ENCODE assay signal across 9 mouse cellular contexts in the genomic region with DNA sequence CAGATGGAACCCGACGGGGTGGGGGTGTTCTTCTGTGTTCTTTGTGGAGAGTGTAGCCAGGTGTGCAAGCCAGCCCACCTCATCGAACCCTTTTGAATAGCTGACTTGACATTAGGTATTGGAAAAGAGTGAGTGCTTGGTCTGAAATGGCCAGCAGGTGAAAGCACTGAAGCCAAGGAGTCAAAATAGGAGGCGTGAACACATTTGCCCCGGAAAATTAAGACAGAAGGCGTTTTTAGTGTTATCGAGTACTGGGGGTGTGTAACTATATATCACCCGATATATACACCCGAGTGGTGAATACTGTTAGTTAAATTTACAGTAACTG. TPM values are rescaled to one million over a fixed set of nuclear protein-coding genes. Genes with fewer than 3 reads are reported as not detected.
DNase-seq lines count a peak whose midpoint lies in the region; ATAC-seq lines count a peak whose summit lies in the region.
"Had no signal": no experiment of that assay in that cellular context is flagged by ENCODE, and none has a peak within 500 bp of the region (broad histone marks: within the 10 kb centered on the region; RNA-seq: fewer than 3 reads in every experiment).

No protein-coding gene starts in this region.

- H3K27ac ChIP-seq in heart, embryonic 16.5 days (ENCODE audit: low read length): peak overlapping the region; percentile 96
- H3K27ac ChIP-seq in brown adipose tissue, adult 24 weeks (replicated peaks; ENCODE audit: low read depth, low read length): no peak overlapping the region
- H3K27ac ChIP-seq in hindbrain, embryonic 13.5 days: 0 out of 2 replicates have a peak overlapping the region, but pooled peaks have one; percentile 85
- 0 out of 2 replicates have a peak overlapping the region, but pooled peaks have one; percentile 69 for H3K27ac ChIP-seq in midbrain, embryonic 13.5 days

- H3K4me2 ChIP-seq in heart, embryonic 16.5 days (ENCODE audit: low read depth, low read length): peak overlapping the region; percentile 85
- peak overlapping the region; percentile 84 for H3K4me2 ChIP-seq in hindbrain, embryonic 13.5 days
- H3K4me2 ChIP-seq in midbrain, embryonic 13.5 days (replicated peaks): peak overlapping the region; percentile 88

- H3K9me3 ChIP-seq in heart, embryonic 16.5 days (replicated peaks; ENCODE audit: control insufficient read depth, low read length): no peaks in the 10 kb centered on the region
- no peaks in the 10 kb centered on the region for H3K9me3 ChIP-seq in hindbrain, embryonic 13.5 days
- no peaks in the 10 kb centered on the region for H3K9me3 ChIP-seq in midbrain, embryonic 13.5 days

- 12% methylated on average over 9 of the region's 9 CpGs for WGBS in heart, embryonic 16.5 days
- WGBS in hindbrain, embryonic 13.5 days: 28% methylated on average over 9 of the region's 9 CpGs
- WGBS in midbrain, embryonic 13.5 days: 35% methylated on average over 9 of the region's 9 CpGs

- no peaks in the 10 kb centered on the region for H3K27me3 ChIP-seq in heart, embryonic 16.5 days (ENCODE audit: control insufficient read depth, insufficient read depth, low read length)
- peaks cover 7% of the 10 kb centered on the region; the same call in 1 of the 2 replicates for H3K27me3 ChIP-seq in hindbrain, embryonic 13.5 days
- peaks cover 28% of the 10 kb centered on the region; the same call in 1 of the 2 replicates for H3K27me3 ChIP-seq in midbrain, embryonic 13.5 days

- H3K36me3 ChIP-seq in heart, embryonic 16.5 days (ENCODE audit: control insufficient read depth, insufficient read depth): peaks cover 3% of the 10 kb centered on the region; the same call in 1 of the 2 replicates
- no peaks in the 10 kb centered on the region for H3K36me3 ChIP-seq in hindbrain, embryonic 13.5 days
- no peaks in the 10 kb centered on the region for H3K36me3 ChIP-seq in midbrain, embryonic 13.5 days

- H3K4me1 ChIP-seq in heart, embryonic 16.5 days (ENCODE audit: control insufficient read depth, insufficient read depth, low read length): peaks cover 27% of the 10 kb centered on the region
- no peaks in the 10 kb centered on the region for H3K4me1 ChIP-seq in brown adipose tissue, adult 24 weeks (ENCODE audit: control insufficient read depth, insufficient read depth, insufficient read length, low read length)
- peaks cover 43% of the 10 kb centered on the region for H3K4me1 ChIP-seq in hindbrain, embryonic 13.5 days (replicated peaks)
- H3K4me1 ChIP-seq in midbrain, embryonic 13.5 days (replicated peaks): peaks cover 32% of the 10 kb centered on the region

- no peak for DNase-seq in heart, adult 9 months (ENCODE audit: low spot score in 2 of 2)
- DNase-seq in embryo, embryonic 9.5 days (ENCODE audit: extremely low spot score): no peak
- DNase-seq in adrenal gland, postnatal 25 days: no peak
- no peak for DNase-seq in urinary bladder, postnatal 4 days (ENCODE audit: low spot score in 2 of 2)
- DNase-seq: thymus, postnatal 14 days had no signal

- H3K4me3 ChIP-seq in heart, embryonic 16.5 days (ENCODE audit: low read length): peak overlapping the region; percentile 75
- H3K4me3 ChIP-seq in brown adipose tissue, adult 24 weeks (ENCODE audit: insufficient read depth, low read depth, low read length): peak overlapping the region; percentile 80
- H3K4me3 ChIP-seq in hindbrain, embryonic 13.5 days: peak overlapping the region; percentile 69
- H3K4me3 ChIP-seq in midbrain, embryonic 13.5 days (replicated peaks): peak overlapping the region; percentile 72

- peak overlapping the region; percentile 87 for H3K9ac ChIP-seq in heart, embryonic 16.5 days (ENCODE audit: low read length)
- H3K9ac ChIP-seq in hindbrain, embryonic 13.5 days: peak overlapping the region; percentile 85
- peak overlapping the region; percentile 79 for H3K9ac ChIP-seq in midbrain, embryonic 13.5 days (replicated peaks)

- ATAC-seq in heart, embryonic 16.5 days (replicated peaks; ENCODE audit: extremely low read depth, insufficient read depth, low FRiP score): no peak
- ATAC-seq in hindbrain, embryonic 13.5 days (ENCODE audit: low FRiP score): no peak
- ATAC-seq in midbrain, embryonic 13.5 days: no peak

RNA-seq across cellular contexts. Expression of a gene that starts 0.9 kb away (rescaled TPM):
- 100 and 104 TPM in 2 replicates for polyA plus RNA-seq in heart, embryonic 16.5 days (2015; fragmentation: Nextera tagmentation; extraction: Ambion mirVana)
- 7.8 and 14.7 TPM in 2 replicates for polyA plus RNA-seq in brown adipose tissue, adult 24 weeks (2012; ENCODE audit: insufficient read depth, insufficient read length, missing spikeins)
- polyA plus RNA-seq in hindbrain, embryonic 13.5 days (2015; fragmentation: Nextera tagmentation; extraction: Ambion mirVana): 67.6 and 67.8 TPM in 2 replicates
- 47.3 and 48.8 TPM in 2 replicates for polyA plus RNA-seq in midbrain, embryonic 13.5 days (2015; fragmentation: Nextera tagmentation; extraction: Ambion mirVana)
- total RNA-seq in adrenal gland, postnatal 25 days (2021): 19.1 and 20.4 TPM in 2 replicates

RNA-seq across cellular contexts. Expression of a gene that starts 25.2 kb away (rescaled TPM):
- 57.4 and 59.0 TPM in 2 replicates for polyA plus RNA-seq in heart, embryonic 16.5 days (2015; fragmentation: Nextera tagmentation; extraction: Ambion mirVana)
- polyA plus RNA-seq in brown adipose tissue, adult 24 weeks (2012; ENCODE audit: insufficient read depth, insufficient read length, missing spikeins): 21.2 and 24.0 TPM in 2 replicates
- 53.5 and 57.6 TPM in 2 replicates for polyA plus RNA-seq in hindbrain, embryonic 13.5 days (2015; fragmentation: Nextera tagmentation; extraction: Ambion mirVana)
- polyA plus RNA-seq in midbrain, embryonic 13.5 days (2015; fragmentation: Nextera tagmentation; extraction: Ambion mirVana): 57.9 and 59.9 TPM in 2 replicates
- 33.5 and 39.0 TPM in 2 replicates for total RNA-seq in adrenal gland, postnatal 25 days (2021)
